Mouse (Mus musculus): Measurements from ENCODE around the gene Gm20479.
A peak's percentile ranks its signal among the peaks of the same experiment; 100 is the strongest.

The Gm20479 gene

DNA sequence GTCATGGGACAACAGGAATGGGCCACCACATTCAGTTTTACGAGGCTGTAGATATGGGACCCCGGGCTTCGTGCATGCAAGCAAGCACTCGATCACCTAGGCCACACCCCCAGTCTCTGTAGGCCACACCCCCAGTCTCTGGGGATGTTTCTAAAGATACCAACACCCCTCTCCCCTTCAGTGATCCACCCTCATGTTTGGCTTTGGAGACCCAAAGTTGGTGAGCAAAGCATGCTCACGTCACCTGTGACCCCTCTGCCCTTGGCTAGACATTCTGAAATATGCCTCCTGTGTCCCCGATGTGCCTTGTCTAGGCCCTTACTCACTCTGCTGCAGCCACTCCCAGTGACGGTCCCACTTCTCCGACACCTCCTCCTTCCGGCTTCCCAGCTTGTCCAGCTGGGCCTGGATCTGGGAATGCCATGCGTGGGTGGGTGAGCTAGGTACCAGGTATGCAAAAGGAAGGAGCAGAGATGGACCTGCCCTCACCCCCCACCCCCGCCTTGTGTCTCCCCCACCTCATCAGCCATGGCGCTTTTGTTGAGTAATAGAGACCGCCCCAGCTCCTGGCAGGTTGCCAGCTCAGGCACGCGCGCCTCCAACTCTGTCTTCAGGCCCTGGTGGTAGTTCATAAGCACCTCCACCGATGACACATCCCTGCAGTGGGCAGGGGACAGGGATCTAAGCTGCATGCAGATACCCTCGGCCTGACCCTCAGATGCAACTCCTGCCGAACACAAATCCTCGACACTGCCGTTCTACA, 9.0 kb upstream of the Gm20479 start:
- no peak for DNase-seq

DNA sequence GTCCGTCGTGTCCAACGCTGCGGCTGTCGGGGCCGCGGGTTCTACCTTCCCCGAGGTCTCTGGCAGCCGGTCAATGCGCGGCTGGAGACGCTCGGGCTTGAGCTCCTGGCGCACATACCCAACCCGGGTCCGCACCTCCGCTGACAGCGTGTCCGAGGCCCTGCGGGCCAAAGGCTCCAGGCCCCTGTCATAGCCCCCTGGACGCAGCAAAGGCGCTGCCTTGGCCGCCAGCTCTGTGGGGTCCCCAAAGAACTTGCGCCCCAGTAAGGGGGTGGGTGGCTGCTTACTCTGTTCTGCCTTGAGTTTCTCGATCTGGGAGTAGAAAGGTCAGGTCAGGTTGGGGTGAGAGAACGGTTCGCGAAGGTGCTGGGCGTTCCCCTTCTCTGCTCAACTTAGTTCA, 7.2 kb upstream of the Gm20479 start:
- no peak for DNase-seq

DNA sequence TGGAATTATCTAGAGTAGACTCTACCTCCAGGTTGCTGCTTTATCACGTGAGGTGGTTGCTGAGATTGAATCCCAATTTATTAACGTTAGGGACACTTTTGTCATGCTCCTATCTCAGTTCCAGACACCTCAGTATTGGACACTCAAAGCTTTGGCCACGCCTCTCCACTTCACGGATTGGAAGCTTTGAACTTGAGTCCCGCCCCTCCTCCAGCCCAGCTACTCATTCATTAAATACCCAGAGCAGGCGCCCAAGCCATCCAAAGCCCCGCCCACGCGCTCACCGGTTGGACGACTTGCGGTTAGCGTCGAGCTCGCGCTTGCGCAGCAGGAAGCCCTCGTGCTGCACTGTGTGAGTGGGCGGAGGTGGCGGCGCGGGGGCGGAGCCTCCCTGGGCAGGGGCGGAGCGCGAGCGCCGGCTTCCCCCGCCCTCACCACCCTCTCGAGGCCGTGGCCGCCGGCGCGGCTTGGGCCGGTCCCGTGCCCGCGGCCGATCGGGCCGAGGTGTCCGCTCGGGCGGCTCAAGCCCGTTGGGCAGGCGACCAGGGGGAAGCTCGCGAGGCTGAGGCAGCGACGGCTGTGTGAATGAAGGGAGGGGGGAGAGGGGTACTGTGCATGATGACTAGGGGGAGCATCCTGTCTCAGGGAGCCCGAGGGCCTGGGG, 4.2 kb upstream of the Gm20479 start:
- DNase-seq, result peak; percentile 99

DNA sequence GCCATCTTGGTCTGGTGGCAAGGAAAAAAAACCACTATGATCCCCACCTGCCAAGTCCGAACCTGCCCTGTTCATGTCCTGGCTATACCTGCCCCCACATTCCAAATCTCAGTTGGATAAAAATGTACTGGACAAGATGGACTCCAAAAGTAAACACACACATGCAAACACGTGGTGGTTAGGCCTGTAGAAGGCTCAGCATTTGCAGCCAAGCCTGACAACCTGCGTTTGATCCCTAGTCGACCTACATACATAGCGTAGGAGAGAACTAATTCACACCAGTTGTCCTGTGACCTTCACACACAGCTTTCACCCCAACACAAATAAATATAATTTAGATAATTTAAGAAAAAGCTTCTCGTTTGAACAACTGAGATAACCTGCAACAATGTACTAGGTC, 3.5 kb upstream of the Gm20479 start:
- no peak for DNase-seq

DNA sequence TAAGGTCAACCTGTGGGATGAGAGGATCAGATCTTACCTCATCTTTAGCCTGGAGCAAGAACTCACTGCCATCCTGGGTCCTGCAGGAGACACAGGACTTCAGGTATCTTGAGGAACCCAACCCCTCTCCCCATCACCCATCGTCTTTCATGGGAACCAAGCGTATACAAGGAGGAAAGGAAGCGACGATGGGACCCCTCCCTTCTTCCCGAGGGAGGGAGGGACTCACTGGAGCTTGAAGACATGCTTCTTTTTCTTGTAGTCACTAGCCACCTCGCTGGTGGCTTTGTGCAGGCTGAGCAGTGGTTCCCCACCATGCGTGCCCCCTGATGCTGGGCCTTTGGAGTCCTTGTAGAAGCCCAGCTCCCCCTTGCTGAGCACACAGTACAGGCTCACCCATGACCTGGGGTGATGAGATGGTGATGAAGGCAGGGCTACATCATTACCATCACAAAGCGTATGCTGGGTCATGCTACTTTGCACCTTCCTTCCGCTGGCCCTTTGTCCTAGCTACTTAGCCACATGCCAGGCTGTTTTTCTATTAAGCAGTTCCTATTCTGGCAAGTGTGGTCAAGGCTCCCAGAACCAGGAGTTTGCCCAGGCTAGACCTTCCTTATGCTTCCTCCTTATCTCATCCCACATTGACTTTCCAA, 2.6 kb upstream of the Gm20479 start:
- no peak for DNase-seq

DNA sequence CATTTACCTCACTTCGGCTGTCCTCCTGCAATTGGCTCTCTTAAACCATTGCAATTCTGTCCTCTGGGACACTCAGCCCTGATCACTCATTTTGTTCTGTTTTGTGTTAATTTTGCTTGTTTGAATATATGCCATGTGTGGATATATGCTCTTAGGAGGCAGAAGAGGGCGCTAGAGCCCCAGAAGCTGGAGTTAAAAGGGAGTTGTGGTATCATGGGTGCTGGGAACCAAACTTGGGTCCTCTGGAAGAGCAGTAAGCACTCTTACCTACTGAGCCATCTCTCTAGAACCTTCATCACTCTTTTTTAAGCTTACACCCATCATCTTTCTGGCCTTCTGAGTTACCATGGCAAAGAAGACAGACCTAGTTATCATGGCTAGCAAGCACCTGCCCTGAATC, 1.9 kb upstream of the Gm20479 start:
- no peak for DNase-seq

DNA sequence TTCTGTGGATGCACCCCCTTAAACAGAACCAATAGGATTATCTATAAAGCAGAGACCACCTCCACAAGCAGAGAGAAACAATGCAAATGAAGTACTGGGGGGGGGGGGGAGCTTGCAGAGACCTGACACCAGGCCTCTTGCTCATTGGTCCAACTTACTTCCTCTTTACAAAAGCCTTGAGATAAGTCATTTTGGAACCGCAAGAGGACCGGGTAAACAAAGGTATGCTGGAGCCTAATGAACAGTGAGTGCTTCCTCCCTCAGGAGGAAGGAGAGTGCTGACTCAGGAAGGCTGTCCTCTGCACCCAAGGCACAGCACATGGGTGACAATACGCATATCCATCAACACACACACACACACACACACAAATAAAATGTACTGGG, 368 bp upstream of the Gm20479 start:
- DNase-seq, result no peak

DNA sequence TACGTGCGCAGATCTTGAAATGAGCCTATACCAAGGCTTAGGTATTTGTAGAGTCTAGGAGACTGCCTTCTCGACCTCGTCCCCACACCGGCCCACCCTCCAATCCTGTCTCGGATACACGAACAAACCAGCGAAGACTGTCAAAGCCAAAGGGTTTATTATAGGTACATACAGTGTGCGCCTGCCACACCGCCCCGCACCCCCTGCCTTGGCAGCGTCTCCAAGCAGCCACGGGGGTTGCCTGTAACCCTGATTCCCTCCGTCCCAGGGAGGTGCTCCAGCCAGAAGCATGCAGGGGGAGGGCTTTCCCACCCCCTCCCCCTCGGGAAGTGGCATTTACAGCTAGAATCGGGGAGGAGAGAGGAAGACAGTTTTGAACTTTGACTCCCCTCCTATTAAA, 971 bp downstream of the Gm20479 start:
- DNase-seq, result peak; percentile 30

DNA sequence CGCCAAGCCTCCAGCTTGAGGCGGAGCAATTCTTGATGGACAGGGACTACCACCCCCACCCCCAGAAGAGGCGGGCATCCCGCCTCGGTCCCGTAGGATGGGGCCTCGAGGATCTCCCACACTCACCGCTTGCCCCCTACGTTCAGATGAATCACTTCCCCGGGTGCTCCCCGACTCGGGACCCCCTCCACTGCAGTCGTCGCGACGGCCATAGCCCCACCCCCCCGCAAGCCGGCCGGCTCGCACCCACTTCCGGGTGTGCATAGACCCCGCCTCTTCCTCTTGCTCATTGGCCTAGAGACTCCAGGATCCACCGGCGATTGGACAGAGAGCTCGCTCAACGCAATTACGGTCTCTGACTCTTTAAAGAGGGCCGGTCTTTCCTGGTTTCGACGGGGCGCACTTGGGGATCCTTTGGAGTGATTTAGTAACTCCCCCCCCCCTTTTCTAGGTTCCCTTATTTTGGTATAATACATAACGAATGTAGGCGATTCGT, 1.4 kb downstream of the Gm20479 start, which contains the start of gene Shkbp1:
TSS of gene Shkbp1 (minus strand) at position 275 of the 496 bp plus-strand sequence.
- DNase-seq, result peak; percentile 87

DNA sequence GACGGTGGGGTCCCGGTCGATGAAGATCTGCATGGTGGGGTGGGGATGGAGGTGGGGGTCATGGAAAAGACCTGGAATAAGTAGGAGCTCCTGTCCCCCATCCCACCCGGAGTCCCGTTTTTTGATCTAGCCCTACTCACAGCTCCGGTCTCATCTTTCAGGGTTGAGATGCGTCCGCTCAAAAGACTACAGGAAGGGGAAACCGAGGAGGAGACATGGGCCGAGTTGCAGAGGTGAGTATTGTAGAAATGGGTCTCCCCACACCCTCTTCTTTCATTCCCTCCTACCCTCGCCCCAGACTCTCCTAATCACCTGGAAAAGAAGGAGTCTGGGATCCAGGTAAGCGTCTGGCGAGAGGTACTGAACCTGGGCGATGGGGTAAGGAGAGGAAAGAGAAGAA, 2.0 kb downstream of the Gm20479 start:
- DNase-seq, result no peak

DNA sequence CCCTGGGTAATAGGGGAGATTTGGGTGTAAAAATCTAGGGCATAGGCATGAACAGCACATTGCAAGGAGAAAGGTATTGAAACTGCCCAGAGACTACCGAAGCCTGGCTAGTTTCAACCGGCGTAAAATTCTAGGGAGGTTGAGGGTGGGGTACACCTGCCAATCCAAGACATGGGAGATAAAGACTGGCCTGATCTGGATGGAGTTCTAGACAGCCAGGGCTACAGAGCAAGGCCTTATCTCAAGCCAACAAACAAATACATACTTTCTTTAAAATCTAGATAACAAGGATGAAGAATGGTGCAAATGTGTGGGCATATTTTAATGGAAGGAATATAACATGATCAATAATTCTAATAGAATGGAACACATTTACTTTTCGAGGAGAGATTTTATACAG, 2.4 kb downstream of the Gm20479 start:
- no peak for DNase-seq

DNA sequence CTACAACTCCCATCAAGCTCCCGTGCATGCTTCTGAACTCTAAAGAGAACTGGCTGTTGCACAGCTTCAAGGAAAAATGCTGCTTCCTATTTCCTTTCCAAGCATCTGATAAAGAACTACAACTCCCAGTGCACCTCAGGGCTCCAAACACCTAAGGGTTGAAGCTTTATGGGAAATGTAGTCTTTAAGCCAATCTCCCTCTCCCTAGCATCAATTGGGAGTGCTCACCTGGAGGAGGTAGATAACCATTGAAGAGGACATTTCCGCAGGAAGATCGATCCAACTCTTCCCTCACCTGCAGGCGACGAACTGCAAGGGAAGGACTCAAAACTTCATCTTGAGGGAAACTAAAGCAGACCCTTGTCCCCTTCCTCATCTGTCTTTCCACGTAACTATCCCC, 3.1 kb downstream of the Gm20479 start:
- DNase-seq, result no peak

DNA sequence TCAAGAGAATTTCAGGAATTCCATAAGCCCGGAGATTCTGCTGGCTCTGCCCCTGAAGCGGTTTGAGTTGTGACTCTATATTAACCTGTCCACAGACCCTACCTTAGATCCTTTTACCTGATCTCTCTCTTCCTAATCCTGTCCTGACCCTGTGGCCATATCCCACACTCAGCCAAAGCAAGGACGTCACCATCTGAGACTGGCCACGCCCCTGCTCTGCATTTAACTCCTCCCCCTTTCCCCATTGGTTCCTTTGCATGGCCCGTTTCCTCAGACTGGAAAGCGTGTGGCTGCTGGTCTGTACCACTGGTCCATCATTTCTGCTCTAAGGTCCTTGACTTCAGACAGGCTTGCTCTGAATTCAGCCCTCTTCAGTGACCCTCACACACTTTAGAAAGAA, 11.8 kb downstream of the Gm20479 start:
- no peak for DNase-seq

DNA sequence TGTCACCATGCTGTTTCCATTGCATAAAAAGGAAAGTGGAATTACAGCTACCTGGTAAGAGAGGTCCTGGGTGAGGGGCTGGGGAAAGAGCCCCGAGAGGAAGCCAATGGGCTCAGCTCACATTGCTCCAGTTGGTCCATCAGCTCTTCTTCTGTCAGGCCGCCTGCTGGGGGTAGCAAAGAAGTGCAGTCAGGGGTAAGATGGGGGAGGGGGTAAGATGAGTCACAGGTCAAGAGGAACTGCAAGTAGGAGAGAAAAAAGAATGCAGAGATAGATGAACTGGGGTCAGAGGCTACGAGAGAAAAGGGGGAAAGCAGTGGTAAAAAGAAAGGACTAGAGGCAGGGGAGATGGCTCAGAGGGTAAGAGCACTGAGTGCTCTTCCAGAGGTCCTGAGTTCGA, 14.6 kb downstream of the Gm20479 start:
- DNase-seq, result no peak

DNA sequence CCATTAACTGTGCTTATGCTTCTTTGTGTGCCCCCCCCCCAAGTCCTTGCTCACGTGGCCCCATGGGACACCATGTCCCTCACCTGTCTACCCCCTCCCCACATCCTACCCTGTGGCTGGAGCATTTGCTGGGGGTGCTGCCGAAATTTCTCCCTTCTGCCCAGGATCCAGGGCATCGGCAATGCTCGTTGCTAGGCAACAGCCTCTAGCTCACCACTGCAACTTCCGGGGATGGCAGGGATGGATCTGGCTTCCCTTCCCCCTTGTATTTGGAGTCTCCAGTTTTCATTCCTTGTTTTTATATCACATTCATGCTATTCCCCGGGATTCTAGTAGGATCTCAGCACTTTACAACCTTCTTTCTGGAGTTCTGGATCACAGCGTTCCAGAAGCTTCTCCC, 17.7 kb downstream of the Gm20479 start:
- no peak for DNase-seq

DNA sequence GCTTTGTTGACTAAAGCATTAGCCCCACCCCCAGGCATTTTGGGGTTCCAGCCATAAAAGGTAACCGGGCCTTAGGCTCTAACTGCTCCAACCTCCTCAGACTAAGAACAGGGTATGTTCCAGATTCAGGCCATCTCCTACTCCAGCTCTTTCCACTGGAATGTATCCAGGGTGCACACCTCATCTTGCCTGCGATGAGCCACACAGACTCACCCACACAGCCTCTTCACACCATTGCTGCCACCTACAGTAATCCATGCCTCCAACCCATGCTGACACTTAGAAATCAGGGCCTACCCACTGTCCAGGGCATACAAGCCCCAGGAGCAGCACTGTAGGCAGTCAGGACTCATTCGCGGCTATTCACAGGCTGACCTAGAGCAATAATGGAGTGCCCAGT, 18.1 kb downstream of the Gm20479 start:
- no peak for DNase-seq

DNA sequence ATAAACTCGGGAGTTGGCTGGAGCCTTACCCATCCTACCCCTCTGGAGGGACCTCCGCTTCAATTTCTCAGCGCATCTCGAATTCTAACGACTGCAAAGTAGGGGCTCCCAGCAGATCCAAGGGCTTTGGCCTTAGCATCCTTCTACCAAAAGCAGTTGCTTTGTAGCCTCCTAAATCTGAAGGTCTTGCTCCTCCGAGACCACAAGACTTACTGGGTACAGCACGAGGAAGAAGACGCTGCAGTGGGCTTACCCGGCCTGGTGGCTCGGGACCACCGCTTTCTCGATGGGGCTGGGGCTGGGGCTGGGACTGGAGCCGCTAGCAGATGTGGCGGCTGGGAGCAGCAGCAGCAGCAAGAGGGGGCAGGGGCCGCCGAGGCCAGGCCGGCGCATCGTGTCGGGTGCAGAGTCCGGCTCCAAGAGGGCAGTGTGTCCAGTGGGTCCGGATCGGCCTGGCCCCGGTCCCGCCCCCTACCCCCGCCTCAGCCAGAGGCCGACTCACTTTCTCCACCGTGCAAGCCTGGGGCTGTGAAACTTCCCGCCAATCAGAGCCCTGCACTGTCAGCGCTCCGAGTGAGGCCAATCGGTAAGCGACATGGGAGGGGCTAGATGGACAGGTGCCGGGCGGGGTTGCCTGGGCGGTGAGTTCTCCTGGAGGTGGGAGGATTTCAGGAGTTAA, 19.9 kb downstream of the Gm20479 start, which contains the start of gene Ltbp4:
TSS of gene Ltbp4 (minus strand) at position 518 of the 679 bp plus-strand sequence.
- DNase-seq, result no peak

DNA sequence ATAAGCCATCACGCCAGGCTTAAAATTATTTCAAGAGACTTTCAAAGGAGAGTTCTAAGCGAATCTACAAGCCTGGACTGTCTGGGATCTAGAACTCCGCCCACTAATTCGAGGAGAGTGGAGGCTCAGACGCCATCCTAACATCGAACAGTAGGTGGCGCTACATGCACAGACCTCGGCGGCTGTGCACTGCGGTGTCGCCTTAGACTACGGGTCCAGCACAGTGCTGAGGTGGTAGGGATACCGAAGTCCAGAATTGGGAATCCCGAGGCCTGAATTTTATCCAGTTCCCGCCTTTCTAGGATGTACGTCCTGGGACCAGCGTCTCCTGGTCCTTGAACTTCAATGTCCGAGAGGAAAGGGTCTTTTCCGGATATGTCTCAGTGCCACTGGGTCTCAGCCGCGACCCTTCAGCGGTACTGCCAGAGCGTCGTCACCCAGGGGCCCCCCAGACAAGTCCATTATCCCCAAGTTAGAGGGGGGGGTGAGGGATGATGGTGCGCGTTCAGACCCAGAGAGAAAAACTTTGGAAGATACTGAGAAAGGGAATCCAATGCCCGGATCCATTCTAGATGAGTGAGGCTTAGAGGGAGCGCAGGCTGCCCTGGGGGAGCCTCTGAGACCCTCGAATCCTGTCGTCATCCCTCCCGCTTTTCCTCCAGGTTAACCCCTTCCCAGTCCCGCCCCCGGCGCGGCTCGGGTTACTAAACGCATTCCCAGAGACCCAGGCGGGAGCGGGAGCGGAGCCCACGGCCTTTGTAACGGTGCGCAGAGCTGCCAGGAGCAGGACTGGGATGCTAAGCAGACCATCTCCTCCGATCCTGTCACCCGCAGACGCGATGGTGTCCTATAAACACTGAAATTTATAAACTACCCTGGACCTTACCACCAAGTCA, 21.0 kb downstream of the Gm20479 start:
- peak; percentile 95 for DNase-seq

DNA sequence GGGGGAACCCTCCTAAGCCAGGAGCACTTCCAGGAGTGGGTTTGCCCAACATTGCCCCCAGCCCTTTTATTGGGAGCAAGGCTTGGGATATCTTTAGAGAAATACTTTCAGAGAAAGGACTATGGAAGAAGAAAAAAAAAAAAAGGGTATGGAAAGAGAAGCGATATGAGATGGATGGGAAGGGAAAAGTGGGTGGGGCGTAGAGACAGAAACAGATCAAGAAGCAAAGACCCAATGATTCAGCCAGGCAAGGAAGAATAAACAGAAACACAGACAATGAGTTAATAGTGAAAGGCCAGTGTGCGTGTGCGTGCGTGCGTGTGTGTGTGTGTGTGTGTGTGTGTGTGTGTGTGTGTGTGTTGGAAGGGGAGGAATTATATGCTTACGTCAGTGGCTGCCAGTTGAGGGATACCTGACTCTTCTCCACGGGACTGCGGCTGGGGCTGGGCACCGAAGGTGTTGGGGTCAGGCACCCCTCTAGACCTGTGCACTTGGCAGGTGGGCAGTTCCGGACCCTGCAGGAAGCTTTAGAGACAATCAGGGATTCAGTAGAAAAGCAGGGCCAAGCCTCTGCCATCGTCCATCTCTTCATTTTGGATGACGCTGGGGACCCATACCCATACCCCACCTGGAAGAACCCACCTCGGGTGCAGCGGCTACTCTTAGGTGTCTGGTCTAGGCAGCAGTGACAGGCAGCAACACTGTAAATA, 22.1 kb downstream of the Gm20479 start:
- DNase-seq, result no peak

DNA sequence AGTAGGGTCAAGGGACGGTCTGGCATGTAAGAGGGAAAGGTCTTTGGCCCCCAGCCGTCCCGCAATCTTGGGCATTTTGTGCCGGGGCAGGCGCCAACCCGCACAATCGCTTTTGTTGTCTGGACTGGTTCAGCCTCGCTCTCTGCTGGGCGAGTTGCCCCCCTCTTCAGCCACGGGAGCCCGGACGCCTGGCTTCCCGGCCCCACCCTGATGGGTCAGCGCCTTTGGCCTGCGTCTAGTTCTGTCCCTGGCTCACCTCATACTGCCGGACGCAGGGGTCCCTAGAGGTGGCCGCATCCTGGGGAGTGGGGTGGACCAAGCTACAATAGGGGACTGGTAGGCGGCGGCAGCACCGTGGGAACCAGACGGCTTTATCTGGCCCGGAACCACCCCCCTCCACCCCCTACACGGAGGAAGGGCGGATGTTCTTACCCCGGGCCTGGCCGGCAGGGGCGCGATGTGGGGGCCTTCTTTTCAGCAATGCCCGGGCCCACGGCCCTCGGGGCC, 22.8 kb downstream of the Gm20479 start:
- peak; percentile 50 for DNase-seq

DNA sequence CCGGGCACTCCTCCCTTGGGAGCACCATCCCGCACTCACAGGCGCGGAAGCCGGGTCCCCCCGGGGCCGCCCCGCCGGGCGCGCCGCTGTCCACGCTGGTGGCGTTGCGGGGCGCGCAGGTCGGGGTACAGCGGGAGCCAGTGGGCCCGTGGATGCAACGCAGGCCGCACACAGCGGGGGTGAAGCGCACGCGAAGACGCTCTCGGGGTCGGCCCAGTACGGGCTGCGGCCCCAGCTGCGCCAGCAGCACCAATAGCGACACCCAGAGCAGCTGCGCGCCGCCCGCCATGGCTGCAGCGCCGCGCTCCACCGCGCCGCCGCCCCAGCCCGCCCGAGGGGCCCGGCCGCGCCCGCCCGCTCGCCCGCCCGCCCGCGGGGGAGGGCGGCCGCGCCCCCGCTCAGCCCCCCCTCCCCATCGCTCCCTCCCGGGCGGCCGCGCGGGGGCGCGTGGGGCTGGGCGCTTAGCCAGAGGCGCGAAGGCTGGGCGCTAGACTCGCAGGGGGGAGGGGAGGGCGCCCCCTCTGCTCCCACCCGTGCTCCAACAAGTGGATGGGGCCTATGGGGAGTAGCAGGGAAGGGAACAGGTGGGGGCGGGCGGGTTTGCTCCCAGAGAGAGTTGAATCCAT, 23.8 kb downstream of the Gm20479 start:
- DNase-seq, result peak; percentile 45
